Mouse (Mus musculus): ENCODE measurements around the gene Cap2.

DNA sequence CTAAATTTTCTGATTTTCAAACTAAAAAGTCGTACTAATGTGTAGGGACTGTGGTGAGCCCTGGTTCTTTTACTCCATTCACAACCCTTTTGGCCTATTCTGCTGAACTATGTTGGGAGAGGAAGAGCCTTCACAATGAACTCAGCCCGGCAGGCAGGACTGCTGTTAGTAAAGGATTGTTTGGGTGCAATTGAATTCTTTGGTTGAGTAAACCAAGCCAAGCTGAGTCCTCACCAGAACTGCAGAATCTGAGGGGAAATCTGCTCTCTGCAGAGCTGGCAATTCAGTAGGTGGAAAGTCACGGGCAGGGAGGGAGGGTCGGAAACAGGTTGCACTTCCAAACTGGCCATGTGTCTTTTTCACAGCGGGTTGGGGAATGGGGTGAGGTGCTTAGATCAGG lies 39.3 kb downstream of the Cap2 start:
- TF ChIP-seq CTCF (IDR thresholded peaks at IDR 0.05; ENCODE audit: low read depth) = no peak
- no peak for TF ChIP-seq EP300 (IDR thresholded peaks at IDR 0.05; ENCODE audit: low read depth)
